Mouse (Mus musculus) lung, embryonic 14.5 days (tissue): ENCODE measurements around the gene Kat2a. TPM values are rescaled to one million over a fixed set of nuclear protein-coding genes. Genes with fewer than 3 reads are reported as not detected.

Source experiments
- ATAC-seq: fragments of 200-750 bp; cut with Nextera tagmentation; 2 replicates; pipeline ENCODE4 v1.8.0; 2017; ENCODE audit warnings: mild to moderate bottlenecking, moderate TSS enrichment, moderate library complexity; ENCODE audit not compliant: insufficient read depth
- DNase-seq: peaks from one replicate; pipeline ENCODE4 v3.0.0-alpha.2; 2015
- H3K27ac ChIP-seq: fragments of 300-500 bp; sonication (generic); 2 replicates; pipeline ENCODE4 v1.5.1; 2014; ENCODE audit warnings: low read depth, mild to moderate bottlenecking, moderate library complexity
- H3K27me3 ChIP-seq: fragments of 300-500 bp; sonication (generic); 2 replicates; pipeline ENCODE4 v1.6.1; 2014; ENCODE audit warnings: low read length, control low read depth; ENCODE audit not compliant: insufficient read depth
- H3K36me3 ChIP-seq: fragments of 300-500 bp; sonication (generic); 2 replicates; pipeline ENCODE4 v1.6.1; 2014; ENCODE audit warnings: control low read depth; ENCODE audit not compliant: insufficient read depth
- H3K4me1 ChIP-seq: fragments of 300-500 bp; sonication (generic); 2 replicates; pipeline ENCODE4 v1.6.1; 2014; ENCODE audit warnings: antibody characterized with exemption, control low read depth; ENCODE audit not compliant: insufficient read depth
- H3K4me2 ChIP-seq: fragments of 300-500 bp; sonication (generic); 2 replicates; pipeline ENCODE4 v1.6.1; 2014; ENCODE audit warnings: mild to moderate bottlenecking
- H3K4me3 ChIP-seq: fragments of 300-500 bp; sonication (generic); 2 replicates; pipeline ENCODE4 v1.5.1; 2014; ENCODE audit warnings: low read depth, low read length
- H3K9ac ChIP-seq: fragments of 300-500 bp; sonication (generic); 2 replicates; pipeline ENCODE4 v1.6.1; 2014
- H3K9me3 ChIP-seq: fragments of 300-500 bp; sonication (generic); 2 replicates; pipeline ENCODE4 v1.6.1; 2016; ENCODE audit warnings: low read depth, low read length, control low read depth
- CTCF ChIP-seq: IDR thresholded peaks from 2 replicates; pipeline ENCODE4 v1.5.1; 2016; ENCODE audit warnings: antibody characterized with exemption, low read depth
- WGBS: fragments of 180-500 bp; shearing (Covaris S2); extraction: QIAGEN DNeasy Blood & Tissue Kit; methylation state at CpG from one replicate; pipeline ENCODE4 v1.1.7; 2014; 5-methylcytosine and 5-hydroxymethylcytosine counted together
- polyA plus RNA-seq: library from polyadenylated mRNA; unstranded; fragments of >200 nt; fragmentation: Nextera tagmentation; extraction: Ambion mirVana; gene quantifications from 2 replicates; pipeline ENCODE4 v1.2.1, GENCODE M21; 2014

Kat2a gene
- polyA plus RNA-seq, 1 experiment from 2014 or later, result 73.6 TPM

GRCm38 (mm10) chr11:100746546-100746945 lies 34.3 kb upstream of the Kat2a start:
- H3K4me2 ChIP-seq, result no peak overlapping the region
- ATAC-seq (no peak), DNase-seq (no peak)
- no peak for TF ChIP-seq CTCF
- H3K9me3 ChIP-seq, result no peaks in the 10 kb centered on the region
- peaks cover 14% of the 10 kb centered on the region; the same call in 1 of the 2 replicates for H3K27me3 ChIP-seq
- no peaks in the 10 kb centered on the region for H3K4me1 ChIP-seq
- no peak overlapping the region for H3K27ac ChIP-seq
- H3K36me3 ChIP-seq, result no peaks in the 10 kb centered on the region
- no peak overlapping the region for H3K9ac ChIP-seq
- WGBS, result 81% methylated on average over 10 of the region's 10 CpGs
- no peak overlapping the region for H3K4me3 ChIP-seq

- peak; percentile 82 for DNase-seq
Observed at GRCm38 (mm10) chr11:100745085-100745484, 32.8 kb upstream of the Kat2a start.

GRCm38 (mm10) chr11:100741348-100741747 lies 29.1 kb upstream of the Kat2a start:
- H3K4me1 ChIP-seq, result peaks cover 6% of the 10 kb centered on the region
- DNase-seq, result no peak
- H3K27ac ChIP-seq, result no peak overlapping the region
- no peak overlapping the region for H3K4me3 ChIP-seq
- no peak overlapping the region for H3K9ac ChIP-seq
- ATAC-seq, result no peak
- no peaks in the 10 kb centered on the region for H3K36me3 ChIP-seq
- H3K27me3 ChIP-seq, result no peaks in the 10 kb centered on the region
- no peaks in the 10 kb centered on the region for H3K9me3 ChIP-seq
- WGBS, result 64% methylated on average over 6 of the region's 6 CpGs
- TF ChIP-seq CTCF, result no peak
- no peak overlapping the region for H3K4me2 ChIP-seq

More at GRCm38 (mm10) chr11:100745085-100745484, 32.8 kb upstream of the Kat2a start:
- WGBS, result 12% methylated on average over 6 of the region's 6 CpGs
- Histone ChIP-seq H3K27ac (no peak overlapping the region), H3K9ac (no peak overlapping the region), H3K4me1 (no peaks in the 10 kb centered on the region), H3K36me3 (no peaks in the 10 kb centered on the region), H3K27me3 (peaks cover 14% of the 10 kb centered on the region; the same call in 1 of the 2 replicates), H3K4me3 (no peak overlapping the region), H3K9me3 (no peaks in the 10 kb centered on the region), H3K4me2 (no peak overlapping the region)
- ATAC-seq, result no peak
- peak; percentile 71 for TF ChIP-seq CTCF

GRCm38 (mm10) chr11:100738749-100739148 lies 26.5 kb upstream of the Kat2a start:
- TF ChIP-seq CTCF, result no peak
- WGBS, result 21% methylated on average over 5 of the region's 5 CpGs
- Histone ChIP-seq H3K4me3 (peak overlapping the region; percentile 90), H3K9me3 (no peaks in the 10 kb centered on the region), H3K27ac (no peak overlapping the region; the same call in 1 of the 2 replicates), H3K4me2 (peak overlapping the region; percentile 84), H3K36me3 (no peaks in the 10 kb centered on the region), H3K27me3 (no peaks in the 10 kb centered on the region), H3K9ac (peak overlapping the region; percentile 57), H3K4me1 (peaks cover 6% of the 10 kb centered on the region)
- ATAC-seq (no peak), DNase-seq (no peak)

GRCm38 (mm10) chr11:100738066-100738604 lies 25.9 kb upstream of the Kat2a start, which contains the start of gene Rab5c:
Gene Rab5c, minus strand, starts transcription at chr11:100738215.
- Histone ChIP-seq H3K27ac (peak within 1 kb of the TSS; percentile 71), H3K4me3 (peak within 1 kb of the TSS; percentile 90), H3K9ac (peak within 1 kb of the TSS; percentile 90), H3K4me2 (peak within 1 kb of the TSS; percentile 84), H3K9me3 (no peaks in the 10 kb centered on the region), H3K27me3 (no peaks in the 10 kb centered on the region), H3K36me3 (0 out of 2 replicates have a peak, but pooled peaks cover 2% of the 10 kb centered on the region), H3K4me1 (peaks cover 6% of the 10 kb centered on the region)
- ATAC-seq (peak; percentile 100), DNase-seq (peak; percentile 99)
- under 1% methylated on average over 39 of the region's 39 CpGs for WGBS
- no peak for TF ChIP-seq CTCF

- H3K4me1 ChIP-seq, result peaks cover 6% of the 10 kb centered on the region
- DNase-seq (no peak), ATAC-seq (no peak)
- H3K4me2 ChIP-seq, result peak overlapping the region; percentile 84
- H3K9me3 ChIP-seq, result no peaks in the 10 kb centered on the region
- H3K9ac ChIP-seq, result peak overlapping the region; percentile 90
- 1% methylated on average over 13 of the region's 13 CpGs for WGBS
- H3K4me3 ChIP-seq, result peak overlapping the region; percentile 90
- H3K27me3 ChIP-seq, result no peaks in the 10 kb centered on the region
- no peak for TF ChIP-seq CTCF
- peak overlapping the region; percentile 56; the same call in 1 of the 2 replicates for H3K27ac ChIP-seq
- 0 out of 2 replicates have a peak, but pooled peaks cover 9% of the 10 kb centered on the region for H3K36me3 ChIP-seq
Observed at GRCm38 (mm10) chr11:100737105-100737733, 25.0 kb upstream of the Kat2a start.

- WGBS, result 56% methylated on average over 4 of the region's 4 CpGs
- no peaks in the 10 kb centered on the region for H3K9me3 ChIP-seq
- ATAC-seq (no peak), DNase-seq (no peak)
- H3K4me3 ChIP-seq, result peak overlapping the region; percentile 90
- H3K9ac ChIP-seq, result peak overlapping the region; percentile 90
- H3K4me1 ChIP-seq, result peaks cover 6% of the 10 kb centered on the region
- H3K36me3 ChIP-seq, result 0 out of 2 replicates have a peak, but pooled peaks cover 11% of the 10 kb centered on the region
- H3K27ac ChIP-seq, result no peak overlapping the region
- TF ChIP-seq CTCF, result no peak
- H3K4me2 ChIP-seq, result peak overlapping the region; percentile 84
- no peaks in the 10 kb centered on the region for H3K27me3 ChIP-seq
Observed at GRCm38 (mm10) chr11:100736746-100737080, 24.4 kb upstream of the Kat2a start.
